Mouse (Mus musculus) bone marrow, adult 2 months (tissue): ENCODE measurements around the gene Spock1. TPM values are rescaled to one million over a fixed set of nuclear protein-coding genes. Genes with fewer than 3 reads are reported as not detected.

Experiments used
- H3K27ac ChIP-seq: fragments of 200-500 bp; 2 replicates; pipeline ENCODE4 v1.5.1; 2012; ENCODE audit warnings: low read depth, mild to moderate bottlenecking, control low read depth, inconsistent platforms, low read length; ENCODE audit not compliant: control insufficient read depth, poor library complexity, insufficient read depth
- H3K4me1 ChIP-seq: fragments of 200-500 bp; 2 replicates; pipeline ENCODE4 v1.6.1; 2011; ENCODE audit warnings: low read length; ENCODE audit not compliant: control insufficient read depth, insufficient read depth
- H3K4me3 ChIP-seq: fragments of 200-500 bp; replicated peaks from 2 replicates; pipeline ENCODE3; 2011; ENCODE audit warnings: mild to moderate bottlenecking, low read depth, low read length, control low read depth; ENCODE audit not compliant: control insufficient read depth
- CTCF ChIP-seq: fragments of 200-500 bp; IDR thresholded peaks from 2 replicates; pipeline ENCODE4 v1.5.1; 2011; ENCODE audit warnings: low read length, control low read depth; ENCODE audit not compliant: control insufficient read depth, insufficient read depth
- POLR2A ChIP-seq: fragments of 200-500 bp; IDR thresholded peaks from 2 replicates; pipeline ENCODE4 v1.6.1; 2011; ENCODE audit warnings: low read depth, mild to moderate bottlenecking, control low read depth, low read length, borderline replicate concordance; ENCODE audit not compliant: control insufficient read depth
- WGBS: fragments of 180-500 bp; shearing (Covaris S2); methylation state at CpG from one replicate; pipeline ENCODE4 v1.1.7; 2018; 5-methylcytosine and 5-hydroxymethylcytosine counted together
- polyA plus RNA-seq: library from polyadenylated mRNA; stranded (reverse); fragments of >200 nt; gene quantifications from 2 replicates; pipeline ENCODE4 v1.2.4, GENCODE M21; 2011; ENCODE audit warnings: low replicate concordance; ENCODE audit not compliant: missing spikeins, insufficient read depth, insufficient read length

Spock1 gene
- polyA plus RNA-seq, 1 experiment: 0.87 TPM

DNA sequence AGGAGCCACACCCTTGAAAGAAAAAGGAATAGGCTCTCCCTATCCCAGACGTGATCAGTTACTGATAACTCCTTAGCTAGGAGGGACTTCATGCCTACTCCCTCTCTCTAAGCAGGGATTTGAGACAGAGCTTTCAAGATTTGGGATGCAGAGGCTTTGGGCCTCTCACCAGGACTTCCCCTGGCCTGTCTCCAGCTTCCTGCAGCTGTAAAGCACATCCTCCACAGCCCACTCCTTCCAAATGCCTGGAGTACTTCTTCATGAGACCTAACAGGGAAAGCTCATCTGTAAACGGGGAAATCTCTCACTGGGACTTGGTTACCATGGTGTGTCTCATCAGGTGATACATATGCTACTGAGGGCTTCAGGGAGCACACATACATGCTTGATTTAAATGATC is 97.3 kb downstream of the Spock1 start:
- Histone ChIP-seq H3K4me1 (no peaks in the 10 kb centered on the region), H3K4me3 (no peak overlapping the region), H3K27ac (no peak overlapping the region)
- no peak for TF ChIP-seq POLR2A
- TF ChIP-seq CTCF: no peak
- 46% methylated on average over 2 of the region's 2 CpGs for WGBS

DNA sequence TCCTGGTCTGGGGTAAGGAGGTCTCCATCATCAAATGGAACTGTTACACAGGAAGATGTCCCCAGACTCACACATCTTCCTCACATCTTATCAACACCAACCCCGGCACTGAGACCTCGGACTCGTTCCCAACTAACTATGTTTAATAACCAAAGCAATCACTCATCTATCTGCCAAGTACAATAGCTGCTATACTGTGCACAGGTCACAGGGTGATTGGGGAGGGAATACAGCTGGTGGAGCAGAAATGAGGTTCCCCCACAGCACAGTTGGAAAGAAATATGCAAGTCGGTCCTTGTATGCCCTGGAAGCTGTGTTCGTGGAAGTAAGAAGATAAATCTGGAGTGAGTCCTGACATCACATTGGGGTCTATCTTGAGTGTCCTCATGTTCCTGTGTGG is 98.0 kb downstream of the Spock1 start:
- no peaks in the 10 kb centered on the region for H3K4me1 ChIP-seq
- no peak for TF ChIP-seq CTCF
- no peak for TF ChIP-seq POLR2A
- no peak overlapping the region for H3K4me3 ChIP-seq
- WGBS: 76% methylated on average over 5 of the region's 5 CpGs
- no peak overlapping the region for H3K27ac ChIP-seq

DNA sequence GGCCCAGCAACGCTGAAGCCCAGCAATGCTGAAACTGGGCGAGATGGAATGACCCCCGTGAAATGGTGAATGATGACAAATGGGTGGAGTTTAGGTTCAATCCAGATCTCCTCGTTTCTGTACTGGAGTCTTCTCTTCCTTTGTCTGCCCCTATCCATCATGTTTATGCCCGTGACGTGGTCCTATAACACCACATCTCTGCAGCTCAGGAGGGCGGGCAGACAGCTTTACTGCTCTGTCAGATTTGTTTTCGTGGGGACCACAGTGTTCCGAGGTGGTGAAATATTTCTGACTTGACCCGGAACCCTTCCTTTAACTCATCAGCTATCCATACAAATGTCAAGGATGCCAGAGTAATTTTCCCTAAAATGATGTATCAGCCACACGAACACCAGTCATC is 98.5 kb downstream of the Spock1 start:
- TF ChIP-seq CTCF: no peak
- no peak for TF ChIP-seq POLR2A
- Histone ChIP-seq H3K4me1 (no peaks in the 10 kb centered on the region), H3K27ac (no peak overlapping the region), H3K4me3 (no peak overlapping the region)
- 71% methylated on average over 11 of the region's 11 CpGs for WGBS

DNA sequence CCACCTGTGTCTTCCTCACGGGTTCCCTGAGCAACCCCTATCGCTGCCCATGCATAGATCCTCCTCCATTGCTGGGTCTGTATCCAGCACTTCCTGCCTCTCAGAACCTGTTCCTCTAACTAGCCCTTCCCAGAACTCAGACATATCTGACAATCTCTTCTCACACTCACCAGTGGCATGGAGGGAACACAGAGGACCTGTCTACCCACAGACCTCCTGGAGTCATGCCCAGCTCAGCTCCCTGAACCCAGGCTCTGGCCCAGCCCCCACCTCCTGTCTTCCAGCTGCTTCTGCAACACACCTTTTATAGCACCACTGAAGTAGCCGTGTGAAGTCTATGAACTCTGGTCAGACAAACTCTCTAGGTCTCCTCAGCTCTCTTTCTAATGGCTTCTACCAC is 101.3 kb downstream of the Spock1 start:
- Histone ChIP-seq H3K4me3 (no peak overlapping the region), H3K4me1 (no peaks in the 10 kb centered on the region), H3K27ac (no peak overlapping the region)
- no peak for TF ChIP-seq POLR2A
- no peak for TF ChIP-seq CTCF
- WGBS: 65% methylated on average over 3 of the region's 3 CpGs

DNA sequence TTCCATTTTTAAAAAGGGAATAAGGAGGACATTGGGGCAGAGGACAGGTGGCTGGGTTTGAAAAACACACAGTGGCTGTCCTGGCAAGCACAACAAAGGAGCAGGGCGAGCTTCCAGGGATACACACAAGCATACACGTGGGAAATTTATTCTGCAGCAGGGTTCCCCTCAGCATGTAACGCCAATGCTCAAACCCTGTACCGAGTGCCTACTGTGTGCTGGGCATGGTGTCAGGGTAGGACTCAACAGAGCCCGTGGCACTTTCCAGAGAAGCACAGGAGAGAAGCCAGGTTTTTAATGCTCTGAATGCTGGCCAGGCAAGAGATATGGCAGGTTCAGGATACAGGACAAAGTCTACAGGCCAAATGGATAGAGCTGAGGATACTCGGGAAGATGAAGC is 101.8 kb downstream of the Spock1 start:
- 76% methylated on average over 6 of the region's 6 CpGs for WGBS
- H3K4me3 ChIP-seq: no peak overlapping the region
- H3K4me1 ChIP-seq: no peaks in the 10 kb centered on the region
- H3K27ac ChIP-seq: no peak overlapping the region
- TF ChIP-seq CTCF (no peak), POLR2A (no peak)

DNA sequence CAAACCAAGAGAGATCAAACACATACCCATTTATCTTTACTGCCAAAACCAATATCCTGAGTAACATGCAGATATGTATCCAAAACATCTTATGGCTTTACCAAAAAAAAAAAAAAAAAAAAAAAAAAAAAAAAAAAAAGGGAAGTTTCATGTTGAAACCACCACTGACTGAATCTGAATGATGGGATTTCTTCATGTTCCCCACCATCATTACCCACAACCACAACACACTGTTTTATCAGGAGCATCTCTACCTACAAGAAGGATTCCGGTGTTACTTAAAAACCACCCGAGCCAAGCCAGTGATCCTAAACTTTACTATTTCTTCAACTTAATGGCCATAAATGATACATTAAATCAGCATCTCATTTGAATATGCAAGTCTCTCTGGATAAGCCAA is 109.5 kb downstream of the Spock1 start:
- 14% methylated on average over 2 of the region's 2 CpGs for WGBS
- no peak overlapping the region for H3K4me3 ChIP-seq
- H3K4me1 ChIP-seq: no peaks in the 10 kb centered on the region
- TF ChIP-seq POLR2A: no peak
- no peak for TF ChIP-seq CTCF
- no peak overlapping the region for H3K27ac ChIP-seq

DNA sequence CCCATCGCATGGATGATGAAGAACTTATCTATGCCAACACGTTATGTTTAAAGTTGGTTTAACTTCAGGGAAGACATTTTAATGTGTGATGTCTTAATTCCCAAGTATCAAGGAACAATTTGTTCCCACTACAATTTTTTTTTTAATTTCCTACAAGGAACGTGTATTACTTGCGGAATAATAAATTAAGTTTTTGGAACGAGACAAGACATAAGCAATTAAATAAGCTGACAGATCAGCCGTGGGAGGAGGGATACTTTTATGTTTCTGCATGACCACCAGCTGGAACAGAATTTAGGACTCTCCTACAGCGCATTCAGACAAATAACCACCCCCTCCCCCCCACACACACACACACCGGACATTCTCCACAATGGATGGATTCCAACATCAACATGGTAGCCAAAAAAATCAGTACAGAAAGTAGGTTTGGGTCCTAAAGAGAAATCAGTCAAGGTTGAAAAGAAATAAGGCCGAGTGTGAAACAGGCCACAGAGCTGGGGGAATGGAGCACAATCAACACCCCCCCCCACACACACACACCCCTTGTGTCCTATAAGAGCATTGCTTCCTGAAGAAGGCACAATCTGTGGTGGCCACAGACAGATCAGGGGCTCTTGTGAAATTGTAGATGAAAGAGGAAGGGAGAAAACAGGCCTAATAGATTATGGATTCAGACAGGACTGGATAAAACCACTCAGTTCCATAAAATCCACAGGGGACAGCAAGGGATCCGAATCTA is 111.0 kb downstream of the Spock1 start:
- TF ChIP-seq CTCF (no peak), POLR2A (no peak)
- Histone ChIP-seq H3K4me3 (no peak overlapping the region), H3K4me1 (no peaks in the 10 kb centered on the region), H3K27ac (no peak overlapping the region)
- 77% methylated on average over 10 of the region's 10 CpGs for WGBS

DNA sequence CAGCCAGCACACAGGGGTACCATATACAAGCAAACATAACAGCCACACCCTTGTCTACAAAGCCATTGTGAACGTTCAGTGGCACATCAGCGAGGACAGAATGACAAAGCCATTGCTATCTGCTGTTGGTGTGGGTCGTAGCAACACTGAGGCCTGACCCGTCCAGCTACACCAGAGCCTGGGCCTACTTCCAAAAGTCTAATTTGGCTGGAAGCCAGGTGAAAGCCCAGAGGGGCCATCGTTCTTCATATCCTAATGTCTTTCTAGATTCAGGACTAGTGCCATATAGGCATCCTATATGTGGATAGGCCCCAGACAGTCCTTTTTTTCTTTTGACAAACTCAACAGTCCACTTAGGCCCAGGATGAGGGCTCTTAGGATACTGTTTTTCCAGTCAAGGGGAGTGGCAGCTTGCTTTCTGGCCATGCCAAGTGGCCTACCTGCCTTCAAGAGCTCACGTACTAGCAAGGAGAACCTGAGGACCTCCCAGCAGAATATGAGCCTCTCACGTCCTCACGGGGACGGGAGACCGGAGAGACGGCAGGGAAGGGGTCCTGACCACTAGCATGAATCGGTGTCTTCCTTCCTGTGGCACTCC is 114.4 kb downstream of the Spock1 start:
- Histone ChIP-seq H3K4me1 (no peaks in the 10 kb centered on the region), H3K27ac (no peak overlapping the region), H3K4me3 (no peak overlapping the region)
- TF ChIP-seq POLR2A (no peak), CTCF (no peak)
- WGBS: 75% methylated on average over 12 of the region's 12 CpGs

DNA sequence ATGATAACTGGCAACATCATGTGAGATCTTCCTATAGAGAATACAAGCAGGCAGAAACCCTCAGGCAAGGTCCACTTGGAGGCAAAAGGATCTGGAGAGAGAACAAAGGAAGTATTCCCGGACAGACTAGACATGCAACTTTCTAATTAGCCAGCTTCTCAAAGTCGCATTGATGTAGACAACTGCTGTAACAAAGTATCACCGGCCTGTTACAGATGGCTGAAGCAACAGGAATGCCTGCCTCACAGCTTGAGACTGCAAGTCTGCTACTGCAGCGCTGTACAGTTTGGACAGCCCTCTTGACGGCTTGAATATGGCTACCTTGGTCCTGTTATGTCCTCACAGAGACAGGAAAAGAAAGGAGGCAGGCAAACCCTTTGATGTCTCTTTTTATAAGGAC is 118.3 kb downstream of the Spock1 start:
- H3K27ac ChIP-seq: no peak overlapping the region
- no peak overlapping the region for H3K4me3 ChIP-seq
- TF ChIP-seq CTCF (no peak), POLR2A (no peak)
- WGBS: 69% methylated on average over 5 of the region's 5 CpGs
- H3K4me1 ChIP-seq: no peaks in the 10 kb centered on the region
